Mouse (Mus musculus): ENCODE measurements around the gene Sult2b1. TPM values are rescaled to one million over a fixed set of nuclear protein-coding genes. Genes with fewer than 3 reads are reported as not detected.
A peak's percentile ranks its signal among the peaks of the same experiment; 100 is the strongest.

Sult2b1 gene
- total RNA-seq, 2 experiments from 2014 or later = not detected

GRCm38 (mm10) chr7:45749401-45749800, 35.1 kb downstream of the Sult2b1 start:
- H3K27ac ChIP-seq = no peak overlapping the region
- no peak for DNase-seq
- intact Hi-C loops (cut with DNase I) = loop anchor here (5.0 kb wide), 1 partner anchor 33 kb away; the partner anchor contains the start of genes Lmtk3 and Sult2b1
- H3K4me3 ChIP-seq = no peak overlapping the region
- TF ChIP-seq CTCF (IDR thresholded peaks at IDR 0.05) = no peak

DNA sequence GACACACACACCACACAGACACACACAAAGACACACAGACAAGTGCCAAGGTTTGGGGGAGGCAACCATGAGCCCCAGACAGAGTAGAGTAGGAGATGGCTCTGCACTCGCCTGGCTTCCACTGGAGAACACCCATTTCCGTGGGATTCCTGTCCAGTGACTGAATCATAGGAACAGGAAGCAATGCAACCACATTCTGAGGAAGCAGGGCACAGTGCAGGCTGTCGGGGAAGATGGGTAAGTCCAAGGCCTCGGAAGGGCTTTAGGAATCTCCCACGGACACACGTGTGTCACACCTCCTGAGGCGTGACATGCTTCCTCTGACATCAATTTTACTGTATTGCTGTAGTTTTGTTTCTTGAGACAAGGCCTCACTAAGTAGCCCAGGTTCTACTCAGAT, 36.4 kb downstream of the Sult2b1 start:
- intact Hi-C loops (cut with DNase I) = loop anchor here (5.0 kb wide), 1 partner anchor 34 kb away; the partner anchor contains the start of genes Lmtk3 and Sult2b1
- H3K27ac ChIP-seq = no peak overlapping the region
- no peak for TF ChIP-seq CTCF (IDR thresholded peaks at IDR 0.05)
- no peak for DNase-seq
- H3K4me3 ChIP-seq = no peak overlapping the region

GRCm38 (mm10) chr7:45747450-45747849, 37.0 kb downstream of the Sult2b1 start:
- Histone ChIP-seq H3K4me3 (no peak overlapping the region), H3K27ac (no peak overlapping the region)
- TF ChIP-seq CTCF (IDR thresholded peaks at IDR 0.05) = no peak
- DNase-seq = no peak
- intact Hi-C loops (cut with DNase I) = loop anchor here (5.0 kb wide), 1 partner anchor 35 kb away; the partner anchor contains the start of genes Lmtk3 and Sult2b1

- intact Hi-C loops (cut with DNase I) = loop anchor here (5.0 kb wide), 1 partner anchor 36 kb away; the partner anchor contains the start of genes Lmtk3 and Sult2b1
- Histone ChIP-seq H3K27ac (no peak overlapping the region), H3K4me3 (no peak overlapping the region)
- peak; percentile 51 for TF ChIP-seq CTCF (IDR thresholded peaks at IDR 0.05)
- DNase-seq = no peak
Measured at GRCm38 (mm10) chr7:45746518-45746917, 38.0 kb downstream of the Sult2b1 start.

GRCm38 (mm10) chr7:45744387-45744786, 40.1 kb downstream of the Sult2b1 start:
- no peak for TF ChIP-seq CTCF (IDR thresholded peaks at IDR 0.05)
- Histone ChIP-seq H3K27ac (no peak overlapping the region), H3K4me3 (no peak overlapping the region)
- intact Hi-C loops (cut with DNase I) = loop anchor here (5.0 kb wide), 1 partner anchor 268 kb away; no protein-coding TSS in a partner anchor
- DNase-seq = peak; percentile 47

- DNase-seq = no peak
- TF ChIP-seq CTCF (IDR thresholded peaks at IDR 0.05) = no peak
- H3K27ac ChIP-seq = no peak overlapping the region
- intact Hi-C loops (cut with DNase I) = loop anchor here (5.0 kb wide), 1 partner anchor 270 kb away; no protein-coding TSS in a partner anchor
- no peak overlapping the region for H3K4me3 ChIP-seq
Measured at GRCm38 (mm10) chr7:45742338-45742737, 42.1 kb downstream of the Sult2b1 start.

GRCm38 (mm10) chr7:45741777-45742176, 42.7 kb downstream of the Sult2b1 start:
- intact Hi-C loops (cut with DNase I) = loop anchor here (5.0 kb wide), 1 partner anchor 271 kb away; no protein-coding TSS in a partner anchor

DNA sequence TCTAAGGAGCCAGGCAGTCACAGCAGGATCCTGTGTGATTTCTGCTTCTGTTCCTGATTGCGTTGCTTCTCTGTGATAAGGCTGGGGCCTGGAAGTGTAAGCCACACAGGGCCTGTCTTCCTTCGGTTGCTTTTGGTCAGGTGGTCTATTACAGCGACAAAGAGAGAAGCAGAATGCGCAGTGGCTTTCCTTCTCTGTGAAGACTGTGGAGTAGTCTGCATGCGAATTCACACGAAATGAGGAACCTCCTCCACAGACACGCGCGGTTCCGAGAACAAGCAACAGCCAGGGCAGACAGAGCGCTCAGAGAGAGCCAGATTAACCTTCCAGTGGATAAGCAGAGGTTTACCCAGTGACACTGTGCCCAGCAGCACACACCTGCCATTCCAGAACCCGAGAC, 43.2 kb downstream of the Sult2b1 start:
- H3K4me3 ChIP-seq = no peak overlapping the region
- DNase-seq = no peak
- TF ChIP-seq CTCF (IDR thresholded peaks at IDR 0.05) = no peak
- intact Hi-C loops (cut with DNase I) = loop anchor here (5.0 kb wide), 1 partner anchor 271 kb away; no protein-coding TSS in a partner anchor
- H3K27ac ChIP-seq = no peak overlapping the region

More at GRCm38 (mm10) chr7:45741777-45742176, 42.7 kb downstream of the Sult2b1 start:
- no peak for DNase-seq
- Histone ChIP-seq H3K4me3 (no peak overlapping the region), H3K27ac (no peak overlapping the region)
- no peak for TF ChIP-seq CTCF (IDR thresholded peaks at IDR 0.05)

DNA sequence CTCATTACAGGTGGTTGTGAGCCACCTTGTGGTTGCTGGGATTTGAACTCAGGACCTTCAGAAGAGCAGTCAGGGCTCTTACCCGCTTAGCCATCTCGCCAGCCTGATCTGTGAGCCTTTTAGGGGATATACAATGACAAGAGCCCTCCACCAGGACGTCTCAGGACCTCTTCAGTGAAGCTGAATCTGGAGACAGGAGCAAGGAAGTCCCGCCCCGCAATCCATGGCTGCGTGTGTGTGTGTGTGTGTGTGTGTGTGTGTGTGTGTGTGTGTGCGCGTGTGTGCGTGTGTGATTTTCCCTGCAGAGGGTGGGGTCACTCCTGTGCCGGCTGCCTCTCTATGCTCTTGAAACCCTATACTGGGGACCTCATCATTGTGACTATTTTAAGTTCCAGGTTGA, 44.6 kb downstream of the Sult2b1 start:
- H3K27ac ChIP-seq = no peak overlapping the region
- DNase-seq = no peak
- H3K4me3 ChIP-seq = peak overlapping the region; percentile 19; the same call in 1 of the 2 replicates
- TF ChIP-seq CTCF (IDR thresholded peaks at IDR 0.05) = no peak
- intact Hi-C loops (cut with DNase I) = loop anchor here (1.0 to 5.0 kb wide), 3 partner anchors 61 to 272 kb away; no protein-coding TSS in a partner anchor

- peak; percentile 82 for DNase-seq
- TF ChIP-seq CTCF (IDR thresholded peaks at IDR 0.05) = peak; percentile 84
- H3K27ac ChIP-seq = no peak overlapping the region
- intact Hi-C loops (cut with DNase I) = loop anchor here (1.0 to 5.0 kb wide), 2 partner anchors 62 to 198 kb away; no protein-coding TSS in a partner anchor
- H3K4me3 ChIP-seq = peak overlapping the region; percentile 19; the same call in 1 of the 2 replicates
Measured at GRCm38 (mm10) chr7:45739162-45739763, 45.2 kb downstream of the Sult2b1 start.

GRCm38 (mm10) chr7:45733477-45733876, 51.0 kb downstream of the Sult2b1 start:
- intact Hi-C loops (cut with DNase I) = no loop called here
- Histone ChIP-seq H3K4me3 (no peak overlapping the region), H3K27ac (no peak overlapping the region)
- TF ChIP-seq CTCF (IDR thresholded peaks at IDR 0.05) = no peak
- no peak for DNase-seq

DNA sequence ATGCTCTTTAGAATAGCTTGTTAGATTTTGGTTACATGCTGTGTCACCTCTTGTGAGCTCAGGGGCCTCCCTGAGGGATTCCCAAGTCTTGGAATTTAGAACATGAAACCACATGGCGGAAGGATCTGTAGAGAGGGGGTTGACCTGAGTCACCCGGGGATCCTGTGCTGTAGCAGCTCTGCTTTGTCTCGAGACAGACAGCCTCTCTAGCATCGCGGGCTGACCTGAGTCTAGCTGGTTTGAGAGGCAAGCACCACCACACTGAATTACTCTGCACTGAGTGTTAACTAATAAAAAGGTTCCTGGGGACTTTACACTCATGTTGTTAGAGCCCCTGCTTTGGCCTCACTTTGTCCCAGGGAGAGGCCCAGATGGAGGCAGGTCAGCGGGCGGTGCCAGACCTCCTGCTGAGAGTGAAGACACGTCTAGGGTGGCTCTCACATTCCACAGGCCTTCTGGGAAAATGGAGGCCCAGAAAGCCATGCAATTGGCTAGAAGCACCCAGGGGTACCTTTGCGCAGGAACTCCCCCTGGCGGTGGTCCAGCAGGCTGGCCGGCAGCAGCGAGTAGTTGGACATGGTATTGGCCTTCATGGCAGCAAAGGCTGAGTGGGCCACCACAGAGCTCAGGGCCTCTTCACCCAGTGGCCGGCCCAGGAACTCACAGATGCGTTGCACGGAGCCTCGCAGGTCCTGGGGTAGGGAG, 53.6 kb downstream of the Sult2b1 start:
- intact Hi-C loops (cut with DNase I) = no loop called here
- Histone ChIP-seq H3K4me3 (no peak overlapping the region), H3K27ac (no peak overlapping the region)
- DNase-seq = peak; percentile 38
- peak; percentile 14; the same call in 1 of the 2 replicates for TF ChIP-seq CTCF (IDR thresholded peaks at IDR 0.05)

- TF ChIP-seq CTCF (IDR thresholded peaks at IDR 0.05) = no peak
- Histone ChIP-seq H3K27ac (no peak overlapping the region), H3K4me3 (no peak overlapping the region)
- intact Hi-C loops (cut with DNase I) = no loop called here
- DNase-seq = no peak
Measured at GRCm38 (mm10) chr7:45727625-45728024, 56.8 kb downstream of the Sult2b1 start.

Measured in gastrocnemius, adult 2 months (tissue).